Mouse (Mus musculus) adrenal gland, adult 18-20 months (tissue): ENCODE measurements around the gene Lonp2. TPM values are rescaled to one million over a fixed set of nuclear protein-coding genes. Genes with fewer than 3 reads are reported as not detected.

Source experiments
- DNase-seq, 2 experiments: peaks; one replicate each; pipeline ENCODE4 v3.0.0; 2021 to 2022; ENCODE audit warnings: low spot score in 2 of 2
- total RNA-seq, 2 experiments: library from RNA; stranded (reverse); gene quantifications; 1 replicate in 1 of 2; 2 replicates in 1 of 2; pipeline ENCODE4 v1.2.3; 2021

Gene Lonp2
- total RNA-seq, 2 experiments from 2014 or later, result 116 to 139 TPM

GRCm38 (mm10) chr8:86617759-86618387, 6.0 kb upstream of the Lonp2 start:
- no peak for DNase-seq

GRCm38 (mm10) chr8:86623551-86623910, 312 bp upstream of the Lonp2 start:
- no peak for DNase-seq

- DNase-seq, result peak in 1 of 2 experiments; percentile 5
Measured at GRCm38 (mm10) chr8:86624915-86625314, 1.1 kb downstream of the Lonp2 start.

GRCm38 (mm10) chr8:86630212-86630611, 6.4 kb downstream of the Lonp2 start:
- no peak for DNase-seq

GRCm38 (mm10) chr8:86631395-86631794, 7.6 kb downstream of the Lonp2 start:
- DNase-seq, result no peak

- no peak for DNase-seq
Measured at GRCm38 (mm10) chr8:86637826-86638225, 14.0 kb downstream of the Lonp2 start.

- DNase-seq, result no peak
Measured at GRCm38 (mm10) chr8:86638981-86639380, 15.1 kb downstream of the Lonp2 start.

GRCm38 (mm10) chr8:86642682-86643081, 18.8 kb downstream of the Lonp2 start:
- DNase-seq, result no peak

GRCm38 (mm10) chr8:86644661-86645060, 20.8 kb downstream of the Lonp2 start:
- no peak for DNase-seq

GRCm38 (mm10) chr8:86647771-86648170, 23.9 kb downstream of the Lonp2 start:
- DNase-seq, result no peak

- no peak for DNase-seq
Measured at GRCm38 (mm10) chr8:86651416-86651815, 27.6 kb downstream of the Lonp2 start.

GRCm38 (mm10) chr8:86652546-86652945, 28.7 kb downstream of the Lonp2 start:
- no peak for DNase-seq

- no peak for DNase-seq
Measured at GRCm38 (mm10) chr8:86654578-86654977, 30.7 kb downstream of the Lonp2 start.

- DNase-seq, result no peak
Measured at GRCm38 (mm10) chr8:86668750-86669149, 44.9 kb downstream of the Lonp2 start.

- DNase-seq, result no peak
Measured at GRCm38 (mm10) chr8:86669259-86669658, 45.4 kb downstream of the Lonp2 start.

- no peak for DNase-seq
Measured at GRCm38 (mm10) chr8:86686629-86687028, 62.8 kb downstream of the Lonp2 start.

- DNase-seq, result no peak
Measured at GRCm38 (mm10) chr8:86692107-86692506, 68.3 kb downstream of the Lonp2 start.

- DNase-seq, result no peak
Measured at GRCm38 (mm10) chr8:86694011-86694410, 70.2 kb downstream of the Lonp2 start.

GRCm38 (mm10) chr8:86695703-86696102, 71.9 kb downstream of the Lonp2 start:
- DNase-seq, result no peak

GRCm38 (mm10) chr8:86698811-86699421, 75.1 kb downstream of the Lonp2 start:
- DNase-seq, result peak in 1 of 2 experiments; percentile 17

GRCm38 (mm10) chr8:86699471-86699870, 75.6 kb downstream of the Lonp2 start:
- no peak for DNase-seq

- no peak for DNase-seq
Measured at GRCm38 (mm10) chr8:86702453-86702852, 78.6 kb downstream of the Lonp2 start.

GRCm38 (mm10) chr8:86705317-86705716, 81.5 kb downstream of the Lonp2 start:
- no peak for DNase-seq
